Mouse (Mus musculus): ENCODE data around the gene Cldn18. TPM values are rescaled to one million over a fixed set of nuclear protein-coding genes. Genes with fewer than 3 reads are reported as not detected.
A peak's percentile ranks its signal among the peaks of the same experiment; 100 is the strongest.

Cldn18 gene
- polyA plus RNA-seq, 1 experiment from 2014 or later: not detected

DNA sequence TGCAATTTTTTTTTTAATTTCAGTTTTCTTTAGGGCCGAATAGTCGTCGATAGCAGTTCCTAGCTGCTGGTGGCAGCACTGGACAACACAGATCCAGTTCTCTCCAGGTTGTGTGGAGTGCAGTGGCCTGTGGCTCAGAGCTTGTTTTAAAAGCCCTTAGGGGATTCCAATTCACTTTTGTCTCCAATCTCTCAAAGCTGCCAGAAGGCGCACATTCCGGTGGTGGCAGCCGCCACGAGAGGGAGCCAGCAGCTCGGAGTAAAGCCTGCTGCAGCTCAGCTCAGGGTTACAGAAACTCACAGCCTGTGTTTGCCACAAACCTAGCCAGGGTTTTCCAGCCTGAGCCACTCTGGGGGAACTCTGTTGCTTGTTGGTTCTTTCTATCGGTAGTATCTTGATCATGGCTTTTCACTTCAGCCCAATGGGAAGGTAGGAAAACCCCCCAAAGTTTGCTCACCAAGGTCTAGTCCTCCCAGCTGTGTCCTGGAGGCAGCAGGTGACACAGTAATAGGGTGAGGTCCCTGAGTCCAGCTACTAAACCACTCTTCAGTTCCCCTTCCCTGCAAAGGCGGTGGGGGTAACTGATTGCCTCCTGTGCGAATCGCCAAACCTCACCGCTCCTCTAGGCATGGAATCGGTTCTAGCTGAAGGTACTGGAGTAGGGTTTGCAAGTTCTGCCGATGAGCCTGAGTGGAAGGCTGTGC, 13.0 kb upstream of the Cldn18 start:
- Histone ChIP-seq H3K4me2 (ENCODE audit: low read depth, low read length) (no peak overlapping the region), H3K27me3 (ENCODE audit: insufficient read depth, low read length) (no peaks in the 10 kb centered on the region), H3K36me3 (replicated peaks; ENCODE audit: insufficient read depth, low read length) (no peaks in the 10 kb centered on the region), H3K4me1 (ENCODE audit: insufficient read depth) (no peaks in the 10 kb centered on the region), H3K4me3 (ENCODE audit: low read depth, low read length) (no peak overlapping the region), H3K9me3 (ENCODE audit: low read length) (no peaks in the 10 kb centered on the region), H3K9ac (replicated peaks) (no peak overlapping the region), H3K27ac (ENCODE audit: low read depth) (no peak overlapping the region)
- 36% methylated on average over 15 of the region's 15 CpGs for WGBS (ENCODE audit: insufficient replicate concordance)
- peak; percentile 52 for DNase-seq
- TF ChIP-seq EP300 (IDR thresholded peaks at IDR 0.05; ENCODE audit: low read depth): no peak
- TF ChIP-seq CTCF (IDR thresholded peaks at IDR 0.05; ENCODE audit: low read depth): peak; percentile 63
- no peak for ATAC-seq

DNA sequence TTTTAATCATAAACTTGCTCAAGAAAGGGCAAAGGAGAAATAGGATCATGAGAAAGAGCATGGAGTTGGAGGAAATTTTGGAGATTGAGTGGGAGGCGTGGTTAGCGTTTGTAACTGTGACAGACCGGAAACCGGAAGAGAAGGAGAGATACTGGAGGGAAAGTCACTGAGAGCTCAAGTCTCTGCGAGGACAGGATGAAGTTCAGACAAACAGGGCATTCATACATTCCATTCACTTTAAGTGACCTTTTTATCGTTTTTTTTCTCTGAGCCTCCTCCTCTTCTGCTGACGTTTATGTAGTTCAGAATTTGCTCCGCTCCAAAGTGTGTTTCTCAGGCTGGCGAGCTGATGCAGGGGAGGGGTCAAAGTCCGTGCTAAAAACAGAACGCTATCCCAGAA, 10.8 kb upstream of the Cldn18 start:
- H3K27me3 ChIP-seq (ENCODE audit: insufficient read depth, low read length): no peaks in the 10 kb centered on the region
- TF ChIP-seq EP300 (IDR thresholded peaks at IDR 0.05; ENCODE audit: low read depth): no peak
- TF ChIP-seq CTCF (IDR thresholded peaks at IDR 0.05; ENCODE audit: low read depth): no peak
- 57% methylated on average over 11 of the region's 11 CpGs for WGBS (ENCODE audit: insufficient replicate concordance)
- no peak overlapping the region for H3K9ac ChIP-seq (replicated peaks)
- no peak overlapping the region for H3K4me2 ChIP-seq (ENCODE audit: low read depth, low read length)
- no peak overlapping the region for H3K4me3 ChIP-seq (ENCODE audit: low read depth, low read length)
- H3K27ac ChIP-seq (ENCODE audit: low read depth): no peak overlapping the region
- ATAC-seq (no peak), DNase-seq (no peak)
- no peaks in the 10 kb centered on the region for H3K9me3 ChIP-seq (ENCODE audit: low read length)
- no peaks in the 10 kb centered on the region for H3K36me3 ChIP-seq (replicated peaks; ENCODE audit: insufficient read depth, low read length)
- no peaks in the 10 kb centered on the region for H3K4me1 ChIP-seq (ENCODE audit: insufficient read depth)

DNA sequence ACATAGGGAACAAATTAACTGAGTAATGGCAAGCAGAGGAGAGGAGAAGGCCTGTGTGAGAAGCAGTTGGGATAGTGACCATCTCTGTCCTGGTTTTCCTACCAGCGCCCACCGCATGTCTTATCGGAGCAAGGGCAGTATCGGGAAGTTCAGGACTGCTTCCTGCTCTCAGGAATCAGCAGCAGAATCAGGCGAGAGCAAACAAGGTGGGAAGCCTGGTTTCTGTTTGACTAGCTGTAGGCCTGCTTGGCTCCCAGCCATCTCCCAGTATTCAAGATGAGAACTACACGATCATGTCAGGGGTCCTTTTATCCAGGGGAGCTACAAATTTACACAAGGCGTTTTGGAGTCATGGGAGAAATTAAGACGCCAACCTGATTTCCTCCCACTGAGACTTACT, 8.2 kb upstream of the Cldn18 start:
- Histone ChIP-seq H3K4me3 (ENCODE audit: low read depth, low read length) (no peak overlapping the region), H3K27me3 (ENCODE audit: insufficient read depth, low read length) (no peaks in the 10 kb centered on the region), H3K9ac (replicated peaks) (no peak overlapping the region), H3K4me1 (ENCODE audit: insufficient read depth) (no peaks in the 10 kb centered on the region), H3K9me3 (ENCODE audit: low read length) (no peaks in the 10 kb centered on the region), H3K36me3 (replicated peaks; ENCODE audit: insufficient read depth, low read length) (no peaks in the 10 kb centered on the region), H3K4me2 (ENCODE audit: low read depth, low read length) (peak overlapping the region; percentile 23; the same call in 1 of the 2 replicates), H3K27ac (ENCODE audit: low read depth) (no peak overlapping the region)
- WGBS (ENCODE audit: insufficient replicate concordance): 54% methylated on average over 8 of the region's 8 CpGs
- no peak for TF ChIP-seq EP300 (IDR thresholded peaks at IDR 0.05; ENCODE audit: low read depth)
- no peak for TF ChIP-seq CTCF (IDR thresholded peaks at IDR 0.05; ENCODE audit: low read depth)
- ATAC-seq (no peak), DNase-seq (no peak)

DNA sequence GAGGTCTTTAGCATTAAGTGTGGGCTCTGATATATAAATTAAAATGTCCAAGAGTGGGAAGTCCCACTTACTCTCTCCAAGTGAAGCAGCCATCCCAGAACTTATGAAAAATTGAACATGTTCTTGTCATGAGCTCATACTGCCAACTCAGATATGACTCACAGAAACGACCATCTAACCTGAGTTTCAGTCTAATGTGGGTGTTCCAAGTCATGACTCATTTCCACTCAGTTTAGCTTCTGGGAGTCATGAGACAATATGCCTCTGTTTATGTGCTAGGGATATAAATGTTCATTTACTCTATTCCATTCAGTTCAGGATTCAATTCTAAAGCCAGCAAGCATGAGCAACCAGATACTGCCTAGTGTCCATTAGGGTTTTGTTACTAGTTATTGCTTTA, 2.9 kb upstream of the Cldn18 start:
- H3K9ac ChIP-seq (replicated peaks): no peak overlapping the region
- WGBS (ENCODE audit: insufficient replicate concordance): 35% methylated on average over 1 of the region's 1 CpGs
- DNase-seq: no peak
- H3K27ac ChIP-seq (ENCODE audit: low read depth): no peak overlapping the region
- H3K36me3 ChIP-seq (replicated peaks; ENCODE audit: insufficient read depth, low read length): no peaks in the 10 kb centered on the region
- H3K4me3 ChIP-seq (ENCODE audit: low read depth, low read length): no peak overlapping the region
- no peaks in the 10 kb centered on the region for H3K27me3 ChIP-seq (ENCODE audit: insufficient read depth, low read length)
- TF ChIP-seq EP300 (IDR thresholded peaks at IDR 0.05; ENCODE audit: low read depth): no peak
- TF ChIP-seq CTCF (IDR thresholded peaks at IDR 0.05; ENCODE audit: low read depth): no peak
- no peak overlapping the region for H3K4me2 ChIP-seq (ENCODE audit: low read depth, low read length)
- no peaks in the 10 kb centered on the region for H3K9me3 ChIP-seq (ENCODE audit: low read length)
- ATAC-seq: no peak
- H3K4me1 ChIP-seq (ENCODE audit: insufficient read depth): no peaks in the 10 kb centered on the region

DNA sequence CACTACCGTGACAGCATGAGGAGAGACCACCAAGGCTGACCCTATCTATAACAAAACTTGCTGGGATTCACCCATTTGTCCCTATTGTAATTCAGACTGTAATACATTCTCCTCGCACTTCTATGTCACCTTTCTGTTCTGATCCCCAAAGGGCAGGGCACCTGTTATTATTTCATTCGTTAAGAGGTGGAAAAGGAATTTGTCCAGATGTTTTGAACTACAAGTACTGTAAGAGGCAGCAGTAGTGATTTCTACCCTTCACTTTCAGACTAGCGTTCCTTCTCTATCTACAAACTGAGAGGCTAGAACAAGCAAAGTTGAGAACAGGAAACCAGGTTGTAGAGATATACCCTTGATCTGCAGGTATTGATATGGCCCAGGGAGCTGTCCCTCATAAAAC, 6.8 kb downstream of the Cldn18 start:
- Histone ChIP-seq H3K36me3 (replicated peaks; ENCODE audit: insufficient read depth, low read length) (no peaks in the 10 kb centered on the region), H3K4me2 (ENCODE audit: low read depth, low read length) (no peak overlapping the region), H3K27me3 (ENCODE audit: insufficient read depth, low read length) (no peaks in the 10 kb centered on the region), H3K27ac (ENCODE audit: low read depth) (no peak overlapping the region), H3K4me1 (ENCODE audit: insufficient read depth) (no peaks in the 10 kb centered on the region), H3K4me3 (ENCODE audit: low read depth, low read length) (no peak overlapping the region), H3K9me3 (ENCODE audit: low read length) (no peaks in the 10 kb centered on the region), H3K9ac (replicated peaks) (no peak overlapping the region)
- ATAC-seq (no peak), DNase-seq (no peak)
- no peak for TF ChIP-seq EP300 (IDR thresholded peaks at IDR 0.05; ENCODE audit: low read depth)
- TF ChIP-seq CTCF (IDR thresholded peaks at IDR 0.05; ENCODE audit: low read depth): no peak
- 70% methylated on average over 4 of the region's 4 CpGs for WGBS (ENCODE audit: insufficient replicate concordance)

DNA sequence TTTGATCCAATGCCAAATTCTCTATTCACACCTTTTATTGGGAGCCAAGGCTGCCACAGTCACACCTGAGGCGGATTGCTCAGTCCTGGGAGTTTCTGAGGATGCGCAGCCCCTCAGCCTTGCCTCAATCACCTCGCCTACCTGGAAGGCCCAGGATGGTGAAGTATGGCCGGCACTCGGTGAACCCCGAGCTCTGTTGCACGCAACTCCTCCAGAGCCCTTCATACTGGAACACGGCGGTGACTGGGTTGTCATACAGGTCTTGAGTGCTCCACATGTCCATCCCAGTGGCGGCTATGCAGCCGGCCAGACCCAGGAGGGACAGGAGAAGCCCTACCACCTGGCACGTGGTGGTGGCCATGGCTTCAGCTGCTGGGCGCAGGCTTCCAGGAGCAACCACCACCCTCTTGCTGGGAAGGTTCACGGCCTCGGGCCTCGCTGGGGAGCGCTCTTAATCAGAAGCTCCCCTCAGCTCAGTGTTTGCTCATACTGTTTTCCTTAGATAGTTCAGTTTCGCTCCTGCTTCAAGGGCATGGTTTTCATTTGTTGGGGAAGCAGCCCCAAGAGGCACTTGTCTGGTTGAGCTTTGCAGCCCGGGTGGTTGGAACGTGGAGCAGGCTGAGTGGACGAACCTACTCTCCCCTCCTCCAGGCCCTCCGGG, 7.3 kb downstream of the Cldn18 start:
- Histone ChIP-seq H3K36me3 (replicated peaks; ENCODE audit: insufficient read depth, low read length) (no peaks in the 10 kb centered on the region), H3K4me2 (ENCODE audit: low read depth, low read length) (no peak overlapping the region), H3K27me3 (ENCODE audit: insufficient read depth, low read length) (no peaks in the 10 kb centered on the region), H3K9ac (replicated peaks) (no peak overlapping the region), H3K9me3 (ENCODE audit: low read length) (no peaks in the 10 kb centered on the region), H3K4me1 (ENCODE audit: insufficient read depth) (no peaks in the 10 kb centered on the region), H3K4me3 (ENCODE audit: low read depth, low read length) (no peak overlapping the region), H3K27ac (ENCODE audit: low read depth) (no peak overlapping the region)
- ATAC-seq: no peak
- WGBS (ENCODE audit: insufficient replicate concordance): 74% methylated on average over 22 of the region's 22 CpGs
- DNase-seq: no peak
- no peak for TF ChIP-seq EP300 (IDR thresholded peaks at IDR 0.05; ENCODE audit: low read depth)
- TF ChIP-seq CTCF (IDR thresholded peaks at IDR 0.05; ENCODE audit: low read depth): no peak
